Comparison of ENCODE assay signal across 8 mouse cellular contexts in genomic region chr5:149039825-149040224, GRCm38 (mm10). TPM values are rescaled to one million over a fixed set of nuclear protein-coding genes. Genes with fewer than 3 reads are reported as not detected.
DNase-seq lines count a peak whose midpoint lies in the region; ATAC-seq and TF ChIP-seq lines count a peak whose summit lies in the region.

No protein-coding gene starts in this region.

- peak; percentile 64 for TF ChIP-seq CTCF in heart, adult 2 months (IDR thresholded peaks at IDR 0.05)
- peak; percentile 72 for TF ChIP-seq CTCF in lung, postnatal 0 days (IDR thresholded peaks at IDR 0.05)

- H3K4me3 ChIP-seq in heart, adult 2 months = no peak overlapping the region
- H3K4me3 ChIP-seq in lung, postnatal 0 days (ENCODE audit: low read depth, low read length) = no peak overlapping the region

- H3K27me3 ChIP-seq in heart, adult 2 months (ENCODE audit: control insufficient read depth, insufficient read depth, low read length) = no peaks in the 10 kb centered on the region
- H3K27me3 ChIP-seq in lung, postnatal 0 days (replicated peaks; ENCODE audit: insufficient read depth, low read length) = no peaks in the 10 kb centered on the region

- 89% methylated on average over 5 of the region's 5 CpGs for WGBS in heart, adult 2 months
- 70% methylated on average over 5 of the region's 5 CpGs for WGBS in lung, postnatal 0 days

- no peak overlapping the region for H3K27ac ChIP-seq in heart, adult 2 months
- no peak overlapping the region for H3K27ac ChIP-seq in lung, postnatal 0 days (ENCODE audit: low read length)

- no peaks in the 10 kb centered on the region for H3K36me3 ChIP-seq in heart, adult 2 months (ENCODE audit: control insufficient read depth, insufficient read depth, low read length)
- H3K36me3 ChIP-seq in lung, postnatal 0 days (ENCODE audit: insufficient read depth, low read length) = no peaks in the 10 kb centered on the region

- H3K79me2 ChIP-seq in heart, adult 2 months (replicated peaks; ENCODE audit: control insufficient read depth, insufficient read depth, low read length) = no peaks in the 10 kb centered on the region

- no peaks in the 10 kb centered on the region for H3K4me1 ChIP-seq in heart, adult 2 months (ENCODE audit: control insufficient read depth, insufficient read depth, low read length)
- no peaks in the 10 kb centered on the region for H3K4me1 ChIP-seq in lung, postnatal 0 days (ENCODE audit: insufficient read depth, low read depth, low read length)

- no peak for TF ChIP-seq POLR2A in heart, adult 2 months (IDR thresholded peaks at IDR 0.05; ENCODE audit: insufficient read depth, low read depth, low read length)

- no peak overlapping the region for H3K4me2 ChIP-seq in lung, postnatal 0 days (replicated peaks; ENCODE audit: low read depth, low read length)

- no peak overlapping the region for H3K9ac ChIP-seq in heart, adult 2 months (ENCODE audit: low read depth, low read length)
- H3K9ac ChIP-seq in lung, postnatal 0 days (replicated peaks; ENCODE audit: low read depth) = no peak overlapping the region

- no peaks in the 10 kb centered on the region for H3K9me3 ChIP-seq in lung, postnatal 0 days (ENCODE audit: low read length)

- no peak for ATAC-seq in lung, postnatal 0 days

- intact Hi-C loops in heart, adult 2 months (cut with DNase I) = no loop called here
- intact Hi-C loops in heart, postnatal 14 days (cut with DNase I) = loop anchor here (5.0 kb wide), 1 partner anchor 88 kb away; no protein-coding TSS in a partner anchor

- no peak for TF ChIP-seq EP300 in heart, adult 2 months (IDR thresholded peaks at IDR 0.05; ENCODE audit: insufficient read depth, low read depth, low read length)
- TF ChIP-seq EP300 in lung, postnatal 0 days (IDR thresholded peaks at IDR 0.05) = no peak

- no peak for DNase-seq in heart, adult 2 months
- no peak for DNase-seq in heart, postnatal 14 days
- DNase-seq in spleen, postnatal 10 days (ENCODE audit: low spot score in 2 of 2) = peak; percentile 54 to 78
- no peak for DNase-seq in spleen, adult 18-20 months
- peak; percentile 32 for DNase-seq in lung, postnatal 0 days (ENCODE audit: low spot score)
- no peak for DNase-seq in ovary, postnatal 14 days (ENCODE audit: low spot score)
- DNase-seq in Muller cell, postnatal 12 days (ENCODE audit: inconsistent ontology term) = no peak
- DNase-seq in heart, adult 9 months (ENCODE audit: low spot score in 2 of 2) = no peak

RNA-seq across cellular contexts. Expression of gene Gm42791, which starts 44.9 kb away (rescaled TPM):
- total RNA-seq in heart, adult 2 months (2021) = 1 to 10 TPM; 5.7 to 5.9 TPM
- not detected in 2 replicates for polyA plus RNA-seq in heart, adult 2 months (2012; rRNA removed)
- total RNA-seq in heart, postnatal 14 days (2021) = 1 to 10 TPM; 3.3 to 6.1 TPM
- polyA plus RNA-seq in lung, postnatal 0 days (2015; fragmentation: Nextera tagmentation; extraction: Ambion mirVana) = 0.78 and 1.2 TPM in 2 replicates

Comparison
In these comparisons a context has a peak if more than half of its experiments do, and no peak if none do; other contexts are left out.
1. DNase-seq: peak in spleen, postnatal 10 days (2 of 2) and lung, postnatal 0 days (single experiment); none in heart, adult 2 months (0 of 2), heart, postnatal 14 days (0 of 2), spleen, adult 18-20 months (0 of 2), ovary, postnatal 14 days (single experiment), Muller cell, postnatal 12 days (single experiment) and heart, adult 9 months (0 of 2).